Mouse (Mus musculus) embryonic facial prominence, embryonic 12.5 days (tissue): ENCODE measurements at regions not wholly inside any gene's neighbourhood (a gene's known extent, or its start where the extent isn't known, plus 50 kb on each side); places are given as distances from the start of the nearest gene placed in this dataset.

ENCODE experiments used
- ATAC-seq: fragments of 200-750 bp; cut with Nextera tagmentation; 2 replicates; pipeline ENCODE4 v1.8.0; 2017; ENCODE audit not compliant: insufficient number of reproducible peaks, insufficient read depth, low FRiP score, low TSS enrichment
- H3K27ac ChIP-seq: fragments of 300-500 bp; sonication (generic); 2 replicates; pipeline ENCODE4 v1.5.1; 2016; ENCODE audit warnings: mild to moderate bottlenecking
- H3K27me3 ChIP-seq: fragments of 300-500 bp; sonication (generic); 2 replicates; pipeline ENCODE4 v1.6.1; 2016; ENCODE audit warnings: mild to moderate bottlenecking, moderate library complexity
- H3K36me3 ChIP-seq: fragments of 300-500 bp; sonication (generic); 2 replicates; pipeline ENCODE4 v1.6.1; 2016; ENCODE audit warnings: mild to moderate bottlenecking
- H3K4me1 ChIP-seq: fragments of 300-500 bp; sonication (generic); 2 replicates; pipeline ENCODE4 v1.6.1; 2016
- H3K4me2 ChIP-seq: fragments of 300-500 bp; sonication (generic); replicated peaks from 2 replicates; pipeline ENCODE4 v1.6.1; 2016; ENCODE audit warnings: mild to moderate bottlenecking, moderate library complexity
- H3K4me3 ChIP-seq: fragments of 300-500 bp; sonication (generic); 2 replicates; pipeline ENCODE4 v1.5.1; 2016; ENCODE audit warnings: mild to moderate bottlenecking
- H3K9ac ChIP-seq: fragments of 300-500 bp; sonication (generic); 2 replicates; pipeline ENCODE4 v1.6.1; 2016; ENCODE audit warnings: mild to moderate bottlenecking, moderate library complexity
- H3K9me3 ChIP-seq: fragments of 300-500 bp; sonication (generic); 2 replicates; pipeline ENCODE4 v1.6.1; 2016; ENCODE audit warnings: mild to moderate bottlenecking, moderate library complexity
- WGBS: fragments of 180-500 bp; shearing (Covaris S2); methylation state at CpG from one replicate; pipeline ENCODE4 v1.1.7; 2016; 5-methylcytosine and 5-hydroxymethylcytosine counted together

- Histone ChIP-seq H3K27ac (no peak overlapping the region), H3K27me3 (no peaks in the 10 kb centered on the region), H3K4me2 (no peak overlapping the region), H3K36me3 (no peaks in the 10 kb centered on the region), H3K9me3 (no peaks in the 10 kb centered on the region), H3K4me3 (no peak overlapping the region), H3K4me1 (no peaks in the 10 kb centered on the region), H3K9ac (no peak overlapping the region)
- ATAC-seq, result no peak
- 80% methylated on average over 4 of the region's 4 CpGs for WGBS
Measured at GRCm38 (mm10) chr8:90536196-90536640, 188.1 kb upstream of the Tox3 start.

- Histone ChIP-seq H3K4me1 (no peaks in the 10 kb centered on the region), H3K27ac (no peak overlapping the region), H3K9me3 (no peaks in the 10 kb centered on the region), H3K4me3 (no peak overlapping the region), H3K27me3 (no peaks in the 10 kb centered on the region), H3K4me2 (no peak overlapping the region), H3K36me3 (no peaks in the 10 kb centered on the region), H3K9ac (no peak overlapping the region)
- 64% methylated on average over 8 of the region's 8 CpGs for WGBS
- ATAC-seq, result no peak
Measured at GRCm38 (mm10) chr8:90535515-90536156, 187.5 kb upstream of the Tox3 start.

DNA sequence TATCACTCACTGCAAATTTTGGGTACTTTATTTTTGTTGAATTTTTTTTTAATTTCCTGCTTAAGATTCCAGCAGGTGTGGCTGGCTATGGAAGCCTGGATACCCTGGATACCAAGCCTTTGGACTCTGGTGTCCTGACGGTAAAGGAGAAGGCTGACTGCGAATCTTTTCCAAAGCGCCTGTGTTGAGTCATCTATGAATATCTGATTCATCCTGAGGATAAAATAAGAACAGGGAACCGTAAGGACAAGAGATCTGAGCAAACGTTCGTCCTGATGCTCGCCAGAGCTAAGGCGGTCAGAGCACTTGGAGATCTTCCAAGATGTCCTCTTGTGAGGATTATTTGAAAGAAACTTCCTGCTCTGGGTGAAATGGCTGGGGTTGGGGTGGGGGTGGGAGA, 173.2 kb upstream of the Tox3 start:
- Histone ChIP-seq H3K4me2 (no peak overlapping the region), H3K9me3 (no peaks in the 10 kb centered on the region), H3K36me3 (no peaks in the 10 kb centered on the region), H3K27ac (no peak overlapping the region), H3K27me3 (no peaks in the 10 kb centered on the region), H3K4me3 (no peak overlapping the region), H3K9ac (no peak overlapping the region), H3K4me1 (0 out of 2 replicates have a peak, but pooled peaks cover 3% of the 10 kb centered on the region)
- 89% methylated on average over 8 of the region's 8 CpGs for WGBS
- no peak for ATAC-seq

DNA sequence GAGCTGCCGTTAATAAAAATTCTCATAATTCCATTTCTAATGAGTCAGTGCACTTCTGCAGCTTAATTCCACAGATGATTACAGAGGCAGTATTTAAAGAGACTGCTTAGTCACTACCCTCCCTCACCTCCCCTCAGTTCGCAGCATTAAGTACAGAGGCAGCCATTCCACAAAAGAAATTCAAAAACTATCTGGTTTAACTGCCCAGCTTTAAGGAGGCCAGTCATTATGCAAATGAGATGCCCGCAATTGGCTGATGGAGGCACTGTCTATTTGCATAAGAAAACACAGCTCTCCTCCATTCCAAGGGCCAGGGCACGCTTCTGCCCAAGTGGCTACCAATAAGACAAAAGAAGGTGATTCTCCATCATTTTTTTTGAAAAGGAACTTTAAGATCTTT, 172.0 kb upstream of the Tox3 start:
- Histone ChIP-seq H3K27ac (no peak overlapping the region), H3K9ac (no peak overlapping the region), H3K36me3 (no peaks in the 10 kb centered on the region), H3K4me1 (0 out of 2 replicates have a peak, but pooled peaks cover 3% of the 10 kb centered on the region), H3K4me3 (no peak overlapping the region), H3K4me2 (no peak overlapping the region), H3K9me3 (no peaks in the 10 kb centered on the region), H3K27me3 (no peaks in the 10 kb centered on the region)
- ATAC-seq, result no peak
- WGBS, result 20% methylated on average over 4 of the region's 4 CpGs

DNA sequence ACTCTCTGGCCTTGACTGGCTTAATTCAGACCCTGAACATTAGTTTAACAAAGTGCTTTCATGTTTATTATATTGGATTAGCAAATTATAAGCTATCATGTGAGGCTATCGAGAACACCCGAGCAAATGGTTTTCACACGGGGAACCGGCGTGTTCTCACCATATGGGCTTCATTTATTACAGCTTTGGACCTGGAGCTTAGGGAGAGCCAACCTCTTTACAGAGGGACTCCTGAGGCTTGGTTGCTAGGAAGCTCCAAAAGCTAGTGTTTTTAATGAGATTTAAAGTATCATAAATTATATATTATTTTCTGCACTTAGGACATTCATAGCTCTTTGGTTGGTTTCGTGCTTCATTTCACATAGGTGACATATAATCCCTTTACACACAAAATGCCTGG, 171.4 kb upstream of the Tox3 start:
- H3K27ac ChIP-seq, result no peak overlapping the region
- H3K9me3 ChIP-seq, result no peaks in the 10 kb centered on the region
- no peak for ATAC-seq
- H3K4me3 ChIP-seq, result no peak overlapping the region
- no peak overlapping the region for H3K9ac ChIP-seq
- 58% methylated on average over 6 of the region's 6 CpGs for WGBS
- no peaks in the 10 kb centered on the region for H3K36me3 ChIP-seq
- H3K4me1 ChIP-seq, result 0 out of 2 replicates have a peak, but pooled peaks cover 3% of the 10 kb centered on the region
- H3K27me3 ChIP-seq, result no peaks in the 10 kb centered on the region
- no peak overlapping the region for H3K4me2 ChIP-seq

DNA sequence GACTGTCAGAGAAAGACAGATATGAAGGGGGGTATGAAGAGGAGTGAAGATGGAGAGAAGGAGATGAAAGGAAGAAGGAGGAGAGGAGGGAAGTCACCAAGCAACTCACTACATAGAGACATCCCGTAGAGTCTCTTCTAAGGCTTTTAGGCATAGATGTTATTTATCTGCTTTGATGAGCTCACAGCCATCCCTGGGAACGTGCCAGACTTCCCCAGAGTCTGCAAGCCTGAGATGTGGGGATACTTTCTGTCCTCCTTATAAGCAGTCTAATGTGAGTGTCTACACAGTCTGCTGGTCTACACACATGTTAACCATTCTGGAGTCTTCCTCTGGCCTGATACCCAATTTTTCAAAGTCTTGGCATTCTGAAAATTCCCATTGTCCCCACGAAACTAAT, 166.0 kb upstream of the Tox3 start:
- Histone ChIP-seq H3K4me1 (no peaks in the 10 kb centered on the region), H3K27ac (no peak overlapping the region), H3K4me2 (no peak overlapping the region), H3K9me3 (no peaks in the 10 kb centered on the region), H3K27me3 (no peaks in the 10 kb centered on the region), H3K9ac (no peak overlapping the region), H3K4me3 (no peak overlapping the region), H3K36me3 (no peaks in the 10 kb centered on the region)
- ATAC-seq, result no peak
- 77% methylated on average over 3 of the region's 3 CpGs for WGBS

DNA sequence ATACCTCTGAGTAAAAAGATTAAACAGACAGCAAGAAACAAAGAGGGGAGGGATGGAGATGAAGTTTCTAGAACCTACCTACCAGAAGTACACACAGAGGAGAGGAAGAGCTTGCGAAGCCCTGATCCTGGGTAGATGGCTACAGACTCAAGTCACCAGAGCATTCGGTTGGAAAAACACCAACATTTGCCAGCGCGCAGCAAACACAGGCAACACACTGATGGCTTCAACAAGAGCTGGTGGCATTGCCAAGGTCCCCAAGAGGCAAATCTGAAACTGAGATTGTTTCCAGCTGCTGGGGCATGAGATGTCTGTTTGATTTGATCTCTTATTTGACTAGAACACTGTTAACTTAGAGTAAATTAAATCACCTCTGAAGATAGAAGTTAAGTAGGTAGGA, 165.5 kb upstream of the Tox3 start:
- H3K4me3 ChIP-seq, result no peak overlapping the region
- 90% methylated on average over 4 of the region's 4 CpGs for WGBS
- no peak overlapping the region for H3K9ac ChIP-seq
- no peaks in the 10 kb centered on the region for H3K27me3 ChIP-seq
- no peak overlapping the region for H3K27ac ChIP-seq
- no peaks in the 10 kb centered on the region for H3K4me1 ChIP-seq
- no peaks in the 10 kb centered on the region for H3K36me3 ChIP-seq
- no peaks in the 10 kb centered on the region for H3K9me3 ChIP-seq
- ATAC-seq, result no peak
- H3K4me2 ChIP-seq, result no peak overlapping the region

DNA sequence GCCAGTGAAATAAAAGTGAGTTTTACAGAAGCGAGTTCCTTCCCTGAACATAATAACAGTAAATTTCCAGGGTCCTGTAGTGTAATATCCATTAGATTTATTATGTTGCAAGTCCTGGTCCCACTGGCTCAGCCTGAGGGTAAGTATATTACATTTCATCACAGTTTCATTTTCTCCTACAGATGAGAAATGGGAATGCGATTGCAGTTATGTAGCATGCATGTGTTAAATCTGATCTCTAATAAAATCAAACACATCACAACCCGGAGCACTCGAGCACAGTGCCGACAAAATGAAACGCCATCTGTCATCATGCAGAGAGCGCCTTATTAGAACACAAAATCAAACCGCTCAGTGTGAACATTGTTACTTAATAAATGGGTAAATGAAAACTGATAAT, 165.0 kb upstream of the Tox3 start:
- H3K9ac ChIP-seq, result no peak overlapping the region
- H3K4me2 ChIP-seq, result no peak overlapping the region
- ATAC-seq, result no peak
- no peak overlapping the region for H3K27ac ChIP-seq
- no peaks in the 10 kb centered on the region for H3K9me3 ChIP-seq
- 71% methylated on average over 8 of the region's 8 CpGs for WGBS
- H3K27me3 ChIP-seq, result no peaks in the 10 kb centered on the region
- H3K4me1 ChIP-seq, result no peaks in the 10 kb centered on the region
- no peak overlapping the region for H3K4me3 ChIP-seq
- no peaks in the 10 kb centered on the region for H3K36me3 ChIP-seq

- no peaks in the 10 kb centered on the region for H3K27me3 ChIP-seq
- H3K4me3 ChIP-seq, result no peak overlapping the region
- H3K36me3 ChIP-seq, result no peaks in the 10 kb centered on the region
- 21% methylated on average over 2 of the region's 2 CpGs for WGBS
- no peaks in the 10 kb centered on the region for H3K4me1 ChIP-seq
- H3K9me3 ChIP-seq, result no peaks in the 10 kb centered on the region
- no peak overlapping the region for H3K9ac ChIP-seq
- no peak for ATAC-seq
- H3K27ac ChIP-seq, result no peak overlapping the region
- H3K4me2 ChIP-seq, result no peak overlapping the region
Measured at GRCm38 (mm10) chr8:90512594-90512993, 164.5 kb upstream of the Tox3 start.

DNA sequence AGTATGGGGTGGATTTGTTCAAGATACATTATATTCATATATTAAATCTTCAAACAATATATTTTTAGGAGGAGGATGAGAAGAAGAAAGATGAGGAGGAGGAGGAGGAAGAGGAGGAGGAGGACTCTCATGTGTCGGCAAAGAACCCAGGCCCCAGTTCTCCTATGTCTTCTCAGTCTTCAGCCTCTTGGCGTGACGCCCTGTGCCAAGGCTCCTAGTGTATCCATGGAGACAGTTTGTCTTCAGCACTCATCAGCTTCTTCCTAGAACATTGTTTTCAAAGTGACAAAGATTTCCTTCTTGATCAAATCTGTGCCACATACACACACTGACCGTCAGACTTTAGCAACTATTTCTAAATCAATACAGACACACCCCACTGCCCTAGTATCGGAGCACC, 156.4 kb upstream of the Tox3 start:
- H3K4me2 ChIP-seq, result no peak overlapping the region
- WGBS, result 83% methylated on average over 5 of the region's 5 CpGs
- no peaks in the 10 kb centered on the region for H3K4me1 ChIP-seq
- H3K4me3 ChIP-seq, result no peak overlapping the region
- no peaks in the 10 kb centered on the region for H3K9me3 ChIP-seq
- no peak for ATAC-seq
- H3K36me3 ChIP-seq, result no peaks in the 10 kb centered on the region
- no peaks in the 10 kb centered on the region for H3K27me3 ChIP-seq
- no peak overlapping the region for H3K9ac ChIP-seq
- H3K27ac ChIP-seq, result no peak overlapping the region

DNA sequence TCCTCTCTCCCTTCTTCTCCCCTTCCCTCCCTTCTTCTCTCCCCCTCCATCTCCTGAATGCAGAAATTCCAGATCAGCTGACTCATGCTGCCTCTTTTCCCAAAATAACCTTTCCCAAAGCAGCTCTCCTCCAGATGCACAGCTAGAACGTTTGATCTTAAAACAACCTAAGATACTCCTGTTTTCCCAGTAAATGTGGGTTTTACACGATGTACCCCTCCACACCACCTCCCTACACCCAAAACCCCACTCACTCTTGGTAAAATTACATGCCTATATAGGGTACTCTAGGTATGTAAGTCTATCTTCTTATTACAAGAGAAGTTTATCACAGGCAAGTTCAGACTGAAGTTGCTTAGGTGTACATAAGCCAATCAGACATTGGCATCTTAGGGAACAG, 155.2 kb upstream of the Tox3 start:
- no peak overlapping the region for H3K4me3 ChIP-seq
- WGBS, result 45% methylated on average over 2 of the region's 2 CpGs
- no peaks in the 10 kb centered on the region for H3K4me1 ChIP-seq
- no peak overlapping the region for H3K9ac ChIP-seq
- no peak for ATAC-seq
- no peaks in the 10 kb centered on the region for H3K36me3 ChIP-seq
- H3K4me2 ChIP-seq, result no peak overlapping the region
- H3K27ac ChIP-seq, result no peak overlapping the region
- H3K9me3 ChIP-seq, result no peaks in the 10 kb centered on the region
- no peaks in the 10 kb centered on the region for H3K27me3 ChIP-seq

DNA sequence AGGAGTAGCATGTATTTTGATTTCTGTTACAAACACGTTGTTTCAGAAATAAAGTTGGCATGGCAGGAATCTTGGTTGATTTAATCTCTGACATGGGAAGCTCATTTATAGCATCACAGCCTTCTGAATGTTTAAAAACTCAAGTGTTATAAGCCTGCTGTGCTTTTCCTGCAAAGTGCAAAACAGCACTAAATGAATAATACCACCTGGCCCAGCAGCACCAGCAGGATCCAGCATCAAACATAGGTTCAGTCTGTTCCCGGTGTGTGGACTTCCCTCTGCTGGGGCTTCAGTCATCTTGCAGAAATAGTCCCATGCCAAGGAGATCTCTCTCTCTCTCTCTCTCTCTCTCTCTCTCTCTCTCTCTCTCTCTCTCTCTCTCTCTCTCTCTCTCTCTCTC, 154.7 kb upstream of the Tox3 start:
- no peak for ATAC-seq
- Histone ChIP-seq H3K27ac (no peak overlapping the region), H3K9me3 (no peaks in the 10 kb centered on the region), H3K4me3 (no peak overlapping the region), H3K9ac (no peak overlapping the region), H3K27me3 (no peaks in the 10 kb centered on the region), H3K36me3 (no peaks in the 10 kb centered on the region), H3K4me2 (no peak overlapping the region), H3K4me1 (no peaks in the 10 kb centered on the region)
- WGBS, result 57% methylated on average over 2 of the region's 2 CpGs

- no peak overlapping the region for H3K27ac ChIP-seq
- no peaks in the 10 kb centered on the region for H3K36me3 ChIP-seq
- H3K4me2 ChIP-seq, result no peak overlapping the region
- no peak overlapping the region for H3K4me3 ChIP-seq
- no peaks in the 10 kb centered on the region for H3K27me3 ChIP-seq
- no peak for ATAC-seq
- no peaks in the 10 kb centered on the region for H3K9me3 ChIP-seq
- no peak overlapping the region for H3K9ac ChIP-seq
- H3K4me1 ChIP-seq, result peaks cover 18% of the 10 kb centered on the region
- WGBS, result 60% methylated on average over 1 of the region's 1 CpGs
Measured at GRCm38 (mm10) chr8:90499315-90499714, 151.2 kb upstream of the Tox3 start.
